Mouse (Mus musculus) spleen, adult 2 months (tissue): ENCODE results near the gene Babam1.

Experiments used
- CTCF ChIP-seq: fragments of 200-500 bp; IDR thresholded peaks from 2 replicates; pipeline ENCODE4 v1.5.1; 2011; ENCODE audit warnings: mild to moderate bottlenecking, inconsistent platforms; ENCODE audit not compliant: insufficient read depth, insufficient read length, insufficient replicate concordance; ENCODE audit errors: extremely low read depth
- POLR2A ChIP-seq: fragments of 200-500 bp; IDR thresholded peaks from 2 replicates; pipeline ENCODE4 v1.6.1; 2011; ENCODE audit warnings: low read depth, low read length, inconsistent platforms

DNA sequence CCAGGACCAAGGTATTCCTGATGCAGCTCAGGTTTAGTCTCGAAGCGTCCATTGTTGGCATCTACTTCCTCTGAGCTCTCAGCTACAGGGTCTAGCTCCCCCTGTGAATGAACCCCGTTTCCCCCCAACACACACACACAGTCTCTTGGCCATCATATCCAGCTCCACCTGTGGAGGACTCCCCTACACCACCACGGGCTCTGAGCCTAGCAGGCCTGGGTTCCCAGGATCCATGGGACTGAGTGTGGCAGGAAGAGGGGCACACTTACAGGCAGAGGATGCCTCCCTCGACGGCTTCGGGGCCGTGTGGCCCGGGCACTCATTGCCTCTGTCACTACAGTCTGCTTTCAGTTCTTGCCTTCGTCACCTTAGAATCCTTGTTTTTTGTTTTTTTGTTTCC is 1.6 kb upstream of the Babam1 start:
- no peak for TF ChIP-seq CTCF
- TF ChIP-seq POLR2A = no peak
